1 mouse cellular context compared by ENCODE assay signal in genomic region chr9:75071029-75071705, GRCm38 (mm10).
A peak's percentile ranks its signal among the peaks of the same experiment; 100 is the strongest.
TF ChIP-seq lines count a peak whose summit lies in the region.

No protein-coding gene starts in this region.

TF ChIP-seq in MEL, 35 proteins besides CTCF, POLR2A, EP300 and RAD21 (continued from another document):
- TF ChIP-seq MEF2A (IDR thresholded peaks at IDR 0.05; ENCODE audit: extremely low read depth, insufficient replicate concordance, low read depth, low read length, poor library complexity, severe bottlenecking) (no peak), NRF1 (IDR thresholded peaks at IDR 0.05; ENCODE audit: insufficient read depth, low read depth, low read length, poor library complexity, severe bottlenecking) (peak; percentile 38; the same call in 1 of the 2 replicates), ZC3H11A (IDR thresholded peaks at IDR 0.05; ENCODE audit: low read depth, low read length) (no peak), SMC3 (IDR thresholded peaks at IDR 0.05; ENCODE audit: low read depth, low read length) (no peak), TAL1 (IDR thresholded peaks at IDR 0.05; ENCODE audit: low read length) (no peak), USF2 (IDR thresholded peaks at IDR 0.05; ENCODE audit: borderline replicate concordance in 1 of 2, insufficient read depth in 1 of 2, low read depth in 1 of 2, low read length in 2 of 2) (no peak), E2F4 (IDR thresholded peaks at IDR 0.05; ENCODE audit: borderline replicate concordance, low read depth, low read length) (no peak)
